Mouse (Mus musculus): ENCODE data around the gene Ccr6. TPM values are rescaled to one million over a fixed set of nuclear protein-coding genes. Genes with fewer than 3 reads are reported as not detected.
"Not testable (repeated sequence)": the region's sequence is repeated elsewhere in the genome, so short reads cannot be mapped to it uniquely, and the experiment has no call there.

The Ccr6 gene
- total RNA-seq, 4 experiments from 2014 or later = 1.00 TPM; not detected in 3

DNA sequence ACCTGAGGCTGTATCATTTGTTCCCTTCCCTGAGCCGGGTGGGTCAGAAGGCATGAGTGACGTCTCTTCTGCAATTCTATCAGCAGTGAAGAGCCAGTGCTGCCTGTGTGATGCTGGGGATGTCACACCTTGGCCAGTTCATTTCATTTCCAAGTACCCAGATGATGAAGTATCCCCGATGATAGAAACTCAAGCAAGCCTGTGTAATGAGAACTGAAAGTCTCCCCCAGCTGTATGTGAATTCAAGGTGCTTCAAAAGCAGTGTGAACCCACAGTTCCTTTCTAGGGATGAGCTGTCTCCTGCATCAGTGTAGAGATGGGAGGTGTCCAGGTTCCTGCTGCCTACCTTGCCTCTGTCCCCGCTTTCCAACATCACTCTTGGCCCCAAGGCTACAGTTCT is 1.3 kb upstream of the Ccr6 start:
- DNase-seq = no peak

DNA sequence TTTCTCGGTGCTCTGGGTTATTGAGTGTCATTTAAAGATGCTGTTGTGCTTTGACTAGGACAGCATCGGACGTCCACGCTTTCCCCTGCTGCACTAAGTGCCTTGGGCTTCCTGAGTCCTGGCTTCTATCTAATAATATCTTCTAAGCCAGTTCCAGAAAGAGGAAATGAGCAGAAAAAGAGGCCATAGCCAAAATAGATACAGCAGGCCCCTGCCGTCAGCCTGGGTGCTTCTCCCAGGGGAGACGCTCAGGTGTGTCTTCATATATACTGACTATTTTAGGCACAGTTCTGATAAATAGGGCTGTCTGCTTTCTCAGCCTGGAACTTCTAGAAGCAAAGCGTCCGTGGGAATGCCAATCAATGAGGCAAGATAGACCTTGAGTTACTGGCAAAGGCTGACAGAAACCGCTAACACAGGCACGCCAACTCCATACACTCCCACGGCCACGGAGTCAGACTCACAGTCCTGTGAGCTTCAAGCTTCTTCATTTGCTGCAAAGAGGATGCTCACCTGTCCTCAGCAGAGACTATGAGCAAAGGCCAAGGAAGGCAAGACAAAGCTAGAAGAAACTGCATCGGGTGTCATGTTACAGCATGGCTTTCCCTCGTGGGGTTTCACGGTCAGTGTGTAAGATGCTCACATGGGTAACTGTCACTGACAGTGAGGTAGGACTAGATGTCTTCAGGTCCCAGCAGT is 2.3 kb downstream of the Ccr6 start:
- DNase-seq = no peak

DNA sequence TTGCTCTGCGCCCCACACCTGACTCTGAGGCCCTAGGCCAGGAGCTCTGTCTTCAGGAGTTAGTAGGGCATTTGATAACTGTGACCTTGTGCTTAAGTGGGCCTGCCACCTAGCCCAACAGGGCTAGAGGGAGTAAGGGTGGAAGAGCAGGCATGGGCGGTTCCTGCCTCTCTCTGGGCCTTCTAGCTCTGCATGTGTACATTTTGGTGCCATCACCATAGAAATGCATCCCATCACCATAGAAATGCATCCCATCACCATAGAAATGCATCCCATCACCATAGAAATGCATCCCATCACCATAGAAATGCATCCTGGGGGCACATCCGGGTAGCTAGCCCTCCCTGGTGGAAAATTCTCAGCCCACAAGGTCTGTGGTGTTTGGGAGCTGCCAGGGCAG is 3.7 kb downstream of the Ccr6 start:
- DNase-seq = no peak

DNA sequence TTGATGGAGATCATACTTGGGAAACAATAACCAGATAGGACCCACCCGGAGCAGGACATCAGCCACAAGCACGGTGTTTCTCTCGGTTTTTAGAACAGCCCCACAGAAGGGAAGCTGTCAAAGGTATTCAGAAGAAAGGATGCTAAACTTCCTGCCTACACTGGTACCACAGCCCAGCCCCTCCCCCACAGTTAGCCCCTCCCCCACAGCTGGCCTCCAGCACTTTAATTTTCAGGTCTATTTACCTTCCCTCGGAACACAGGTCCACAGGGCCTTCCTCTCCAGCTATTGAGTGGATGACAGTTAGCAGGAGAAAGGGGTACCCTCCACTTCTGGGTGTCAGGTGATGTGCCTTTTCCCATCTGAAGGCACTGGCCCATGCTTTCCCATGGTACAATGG is 4.7 kb downstream of the Ccr6 start:
- no peak for DNase-seq

DNA sequence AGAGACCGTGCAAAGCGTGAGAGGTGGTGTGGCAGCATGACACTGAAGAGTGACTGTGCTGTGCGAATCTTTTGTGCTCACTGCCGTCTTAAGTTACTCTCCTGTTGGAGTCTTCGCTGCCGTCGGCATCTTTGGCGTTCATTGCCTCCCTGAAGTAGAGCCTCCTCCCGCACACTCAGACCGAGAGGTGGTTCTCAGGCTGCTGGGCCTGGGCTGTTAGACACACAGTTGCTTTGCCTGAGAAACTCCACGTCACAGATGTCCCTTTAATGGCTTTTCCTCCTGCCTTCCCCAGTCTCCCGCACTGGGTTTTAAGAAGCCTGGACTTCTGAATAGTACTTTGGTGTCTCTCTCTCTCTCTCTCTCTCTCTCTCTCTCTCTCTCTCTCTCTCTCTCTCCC is 5.8 kb downstream of the Ccr6 start:
- DNase-seq = no peak

DNA sequence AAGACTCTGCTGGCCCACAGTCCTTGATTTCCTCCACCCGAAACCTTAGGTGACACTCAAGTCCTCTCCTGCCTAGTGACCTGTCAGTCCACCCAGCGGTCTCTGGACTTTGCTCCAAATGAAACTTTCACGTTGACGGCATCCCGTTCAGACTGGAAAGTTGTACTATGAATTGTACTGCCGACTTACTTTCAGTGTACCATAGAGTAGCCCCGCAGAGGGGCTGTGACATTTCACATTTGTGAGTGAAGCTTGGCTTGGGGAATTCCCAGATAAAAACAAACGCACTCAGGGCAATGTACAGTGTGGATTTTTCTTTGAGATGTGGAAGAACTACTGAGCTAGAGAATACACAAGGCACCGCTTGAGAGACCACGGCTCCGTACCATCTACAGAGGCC is 6.3 kb downstream of the Ccr6 start:
- no peak for DNase-seq

DNA sequence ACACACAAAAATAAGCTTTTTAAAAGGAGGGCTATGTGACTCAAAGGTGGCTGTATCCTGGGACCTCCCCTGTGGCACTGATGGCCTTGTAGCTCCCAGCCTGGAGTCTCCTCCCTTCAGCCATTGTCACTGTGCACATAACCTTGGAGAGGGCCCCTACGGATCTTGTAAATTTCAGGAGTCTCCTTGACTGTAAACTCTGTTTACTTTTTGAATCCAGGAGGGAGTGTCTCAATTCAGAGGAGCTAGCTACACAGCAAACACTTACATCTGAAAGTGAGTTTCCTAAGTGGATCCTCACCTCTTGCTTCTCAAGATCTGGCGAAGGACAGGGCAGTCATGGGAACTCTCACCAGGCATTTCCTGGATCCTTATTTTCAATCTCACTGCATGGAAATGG is 8.3 kb downstream of the Ccr6 start:
- no peak for DNase-seq

DNA sequence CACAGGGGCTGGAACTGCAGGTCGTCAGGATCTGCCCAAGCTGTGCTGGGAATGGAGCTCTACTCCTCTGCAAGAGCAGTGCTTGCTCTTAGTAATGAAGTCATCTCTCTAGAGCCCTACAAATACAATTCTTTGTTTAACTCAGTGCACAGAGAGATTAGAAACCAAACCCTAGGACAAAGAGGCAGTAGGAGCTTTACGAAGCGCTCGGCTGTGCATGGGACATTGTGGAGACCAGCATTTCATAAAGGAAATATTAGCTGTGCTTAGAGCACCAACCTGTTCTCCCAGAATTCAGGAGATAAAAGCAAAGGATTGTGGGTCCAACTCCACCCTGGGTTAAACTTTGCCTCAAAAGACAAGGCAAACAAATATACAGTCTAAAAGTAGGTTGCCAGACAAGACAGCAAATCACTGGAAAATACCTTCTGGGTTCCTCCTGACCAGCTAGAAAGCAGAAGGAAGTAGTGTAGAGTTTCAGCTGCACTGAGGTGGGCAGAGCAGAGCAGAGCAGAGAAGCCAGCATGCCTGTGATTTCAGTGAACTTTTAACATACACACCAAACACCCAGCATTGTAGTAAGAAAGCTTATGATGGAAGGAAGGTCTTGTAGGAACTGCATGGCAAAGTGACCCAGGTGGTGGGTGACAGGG is 10.4 kb downstream of the Ccr6 start:
- DNase-seq = no peak

DNA sequence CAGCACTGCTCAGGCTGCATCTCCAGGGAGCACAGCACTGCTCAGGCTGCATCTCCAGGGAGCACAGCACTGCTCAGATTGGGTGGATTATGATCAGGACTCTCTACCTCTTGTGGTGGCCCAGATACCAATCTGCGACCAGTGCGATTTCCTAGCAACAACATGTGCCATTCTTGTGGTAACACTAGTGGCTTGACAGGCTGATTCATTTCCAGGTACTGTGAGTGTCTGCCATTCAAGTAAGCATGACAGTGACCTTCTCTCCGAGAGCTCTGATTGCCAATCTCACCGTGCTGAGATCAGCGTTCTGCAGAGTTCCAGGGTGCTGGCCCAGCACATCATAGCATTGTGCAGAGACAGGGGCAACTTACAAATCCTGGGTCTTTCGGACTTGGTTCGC is 15.9 kb downstream of the Ccr6 start:
- no peak for DNase-seq

DNA sequence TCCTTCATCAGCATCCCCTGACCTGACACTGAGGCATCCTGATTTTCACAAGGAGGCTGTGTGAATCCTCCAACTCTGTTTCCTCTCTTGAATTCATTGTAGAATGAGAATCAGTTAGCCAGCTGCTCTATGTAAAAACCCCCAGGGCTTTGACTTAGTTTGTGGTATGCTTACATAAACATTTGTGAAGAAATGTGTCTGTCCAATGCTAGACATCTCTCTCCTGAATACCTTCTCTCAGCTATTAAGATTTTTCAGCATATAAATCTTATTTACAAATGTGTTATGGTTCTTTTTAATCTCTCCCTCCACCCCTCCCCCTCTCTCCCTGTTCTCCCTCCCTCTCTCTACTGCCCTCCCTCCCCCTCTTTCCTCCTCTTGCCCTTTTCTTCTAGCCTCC is 18.4 kb downstream of the Ccr6 start:
- no peak for DNase-seq

DNA sequence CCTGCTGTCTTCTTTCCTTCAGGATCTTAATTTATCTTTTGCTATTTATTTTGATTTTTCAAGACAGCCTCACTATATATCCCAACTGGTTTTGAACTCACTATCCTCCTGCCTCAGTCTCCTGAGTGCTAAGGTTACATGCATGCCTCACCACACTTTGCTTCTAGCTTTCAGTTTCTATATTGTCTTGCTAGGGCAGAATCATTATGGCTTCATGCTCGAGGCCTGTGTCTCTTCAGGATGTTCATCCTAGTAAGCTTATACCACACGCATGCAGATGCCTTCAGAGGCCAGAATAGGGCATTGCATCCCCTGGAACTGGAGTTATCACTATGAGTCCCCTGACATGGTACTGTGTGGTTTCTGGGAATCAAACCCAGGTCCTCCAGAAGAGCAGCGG is 19.1 kb downstream of the Ccr6 start:
- no peak for DNase-seq

DNA sequence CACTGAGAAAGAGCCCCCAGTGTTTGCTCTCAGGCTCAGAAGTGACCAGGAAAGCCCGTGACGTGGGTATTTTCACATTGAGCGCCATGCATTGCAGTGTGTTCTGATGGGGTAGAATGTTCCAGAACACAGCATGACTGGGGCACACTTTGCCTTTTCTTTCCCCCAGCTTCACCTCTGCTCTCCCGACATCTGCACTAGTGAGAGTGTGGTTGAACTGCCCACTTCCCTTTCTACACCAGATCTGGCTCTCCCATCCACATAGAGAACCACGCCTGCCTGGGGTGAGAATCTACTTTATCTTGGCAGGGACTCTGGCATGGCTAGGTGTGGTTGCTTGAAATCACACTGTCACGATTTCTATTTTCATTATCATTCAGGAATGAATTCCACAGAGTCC is 19.7 kb downstream of the Ccr6 start:
- DNase-seq = no peak

DNA sequence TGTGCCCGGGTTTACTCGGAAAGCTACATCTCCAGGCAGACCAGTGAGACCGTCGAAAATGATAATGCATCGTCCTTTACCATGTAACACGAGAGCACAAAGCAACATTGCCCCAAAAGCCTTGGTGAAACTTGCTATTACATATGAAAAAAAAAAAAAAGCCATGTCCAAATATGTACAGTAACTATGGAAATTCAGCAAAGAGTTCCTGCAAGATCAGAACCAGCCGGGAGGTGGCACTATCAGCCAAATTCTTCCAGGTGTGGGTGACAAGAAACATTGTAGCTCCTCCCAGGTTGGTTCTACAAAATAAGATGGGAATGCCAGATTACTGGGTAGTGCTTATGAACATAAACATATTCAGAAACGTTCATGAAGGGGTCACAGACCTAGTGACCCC is 21.1 kb downstream of the Ccr6 start:
- DNase-seq = no peak

DNA sequence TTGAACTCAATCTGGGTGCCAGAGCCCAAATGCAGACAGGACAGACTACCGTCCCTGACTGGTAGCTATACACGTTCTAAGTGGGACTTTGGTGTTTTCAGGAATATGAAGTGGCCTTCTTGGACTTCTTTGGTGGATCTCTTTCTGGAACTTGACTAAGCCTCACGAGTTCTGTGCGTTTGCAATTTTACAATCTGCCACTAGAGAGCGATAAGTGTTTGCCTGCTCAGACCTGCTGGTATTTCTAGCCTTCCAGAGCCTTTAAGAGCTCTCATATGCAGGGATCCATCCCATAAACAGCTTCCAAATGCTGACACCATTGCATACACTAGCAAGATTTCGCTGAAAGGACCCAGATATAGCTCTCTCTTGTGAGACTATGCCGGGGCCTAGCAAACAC is 28.8 kb downstream of the Ccr6 start:
- DNase-seq = not testable (repeated sequence)

DNA sequence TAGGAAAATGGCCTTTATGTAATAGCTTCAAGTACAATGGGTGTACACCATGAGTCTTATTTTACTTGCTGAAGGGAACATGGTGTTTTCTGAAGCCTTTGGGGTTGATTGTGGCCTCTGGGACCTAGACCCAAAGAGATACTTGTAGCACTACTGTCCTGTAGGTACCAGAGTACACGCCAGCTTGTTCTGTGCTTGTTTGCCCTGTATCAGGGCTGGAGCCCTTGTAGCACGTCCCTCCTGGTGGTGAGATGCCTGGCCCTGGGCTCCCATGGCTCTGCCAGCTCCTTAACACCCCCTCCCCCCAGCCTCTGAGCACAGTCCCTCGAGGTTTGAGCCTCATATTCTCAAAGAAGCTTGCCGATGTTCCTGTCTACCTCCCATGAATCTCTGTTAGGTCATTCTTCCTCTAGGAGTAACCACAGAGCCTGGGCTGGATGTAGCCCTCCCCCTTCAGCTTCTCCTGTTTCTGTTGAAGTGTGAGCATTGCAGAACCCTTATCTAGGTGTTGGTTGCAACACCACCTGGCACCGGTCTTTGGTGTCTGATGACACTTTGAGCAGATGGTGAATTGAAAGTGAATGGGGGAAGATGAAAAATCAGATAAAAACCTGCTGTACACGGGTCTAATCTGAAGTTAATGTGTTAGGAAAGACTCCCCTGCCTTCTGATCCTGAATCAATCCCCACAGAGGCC is 36.4 kb downstream of the Ccr6 start:
- no peak for DNase-seq

DNA sequence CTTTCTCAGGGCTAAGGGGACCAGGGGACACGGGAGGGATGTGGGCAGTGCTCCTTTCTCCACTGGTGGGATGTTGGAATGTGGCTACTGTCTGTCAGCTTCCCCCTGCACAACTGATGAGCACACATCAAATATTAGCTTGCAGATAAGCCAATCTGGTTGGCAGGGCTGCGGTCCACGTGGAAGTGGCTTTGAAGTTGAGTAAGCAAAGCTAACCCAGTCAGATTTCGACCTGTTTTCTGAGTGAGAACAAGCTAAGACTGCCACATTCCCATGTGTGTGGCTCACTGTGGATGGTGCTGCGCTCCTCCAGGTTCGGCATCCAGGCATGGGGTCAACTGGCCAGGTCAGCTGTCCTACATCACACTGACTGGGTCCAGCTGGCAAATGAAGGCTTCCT is 37.1 kb downstream of the Ccr6 start:
- no peak for DNase-seq

DNA sequence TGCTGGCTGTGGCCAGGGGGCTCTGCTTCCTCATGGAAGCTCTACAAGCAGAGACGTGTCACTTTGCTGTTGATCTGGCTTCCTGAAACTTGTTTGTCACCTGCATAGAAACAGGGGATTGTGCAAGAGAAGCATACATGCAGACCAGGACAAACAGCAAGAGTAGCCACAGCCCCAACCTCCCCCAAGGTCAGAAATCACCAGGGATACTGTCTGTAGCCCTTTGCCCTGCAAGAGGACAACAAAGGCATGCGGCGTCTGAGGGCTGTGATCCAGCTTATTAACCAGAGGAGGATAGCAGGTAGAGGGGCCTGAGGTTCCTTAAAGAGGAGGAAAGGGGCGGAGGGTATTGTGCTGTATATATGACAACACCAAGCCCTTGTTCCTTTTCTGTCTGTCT is 40.2 kb downstream of the Ccr6 start:
- DNase-seq = no peak

DNA sequence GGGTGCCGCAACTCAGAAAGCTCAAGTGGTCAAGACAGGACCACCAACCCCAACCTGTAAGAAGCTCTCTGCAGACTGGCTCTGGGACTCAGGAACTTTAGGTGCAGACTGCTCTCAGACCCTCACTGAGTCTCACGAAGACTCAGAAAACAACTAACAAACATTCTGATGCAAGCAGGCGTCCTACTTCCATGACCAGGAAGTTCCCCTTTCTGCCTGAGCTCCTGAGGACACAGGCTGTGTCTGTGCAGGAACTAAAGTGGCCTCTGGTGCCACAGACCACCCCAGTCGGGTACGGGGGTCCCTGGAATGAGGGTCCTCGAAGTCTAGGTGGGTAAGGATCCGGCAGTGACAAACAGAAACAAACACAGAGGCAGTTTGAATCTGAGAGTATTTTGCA is 40.8 kb downstream of the Ccr6 start:
- DNase-seq = no peak

DNA sequence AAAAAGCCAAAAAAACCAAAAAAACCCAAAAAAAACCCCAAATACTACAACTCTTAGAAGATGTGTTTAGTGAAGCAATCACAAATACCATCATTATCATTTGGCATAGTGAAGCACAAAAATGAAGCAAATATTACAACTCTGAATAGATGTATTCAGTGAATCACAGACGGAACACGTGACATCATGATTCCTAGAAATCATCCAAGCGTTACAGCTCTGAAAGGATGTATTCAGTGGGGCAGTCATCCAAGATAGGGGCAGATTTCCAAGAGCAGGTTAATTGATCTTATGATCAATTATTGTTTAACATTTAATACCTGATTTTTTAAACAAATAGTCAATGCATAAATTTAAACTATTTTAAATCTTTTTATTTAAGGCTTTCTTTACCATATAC is 41.4 kb downstream of the Ccr6 start:
- DNase-seq = no peak

DNA sequence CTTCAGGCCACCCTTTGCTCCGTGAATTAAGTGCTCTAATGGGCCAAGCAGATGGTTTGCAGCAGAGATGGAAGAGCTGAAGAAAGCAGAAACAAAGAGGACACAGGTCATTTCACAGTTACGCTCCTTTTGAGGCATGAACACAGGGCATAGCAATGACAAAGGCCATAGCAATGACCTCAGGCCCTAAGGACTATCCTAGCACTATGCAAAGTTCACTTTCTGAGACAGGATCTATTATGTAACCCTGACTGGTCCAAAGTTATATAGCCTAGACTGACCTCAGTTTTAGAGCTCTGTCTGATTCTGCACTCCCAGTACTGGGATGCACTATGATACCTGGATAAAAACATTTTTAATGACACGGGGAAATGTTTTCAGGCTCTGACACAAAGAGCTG is 42.5 kb downstream of the Ccr6 start:
- DNase-seq = no peak

DNA sequence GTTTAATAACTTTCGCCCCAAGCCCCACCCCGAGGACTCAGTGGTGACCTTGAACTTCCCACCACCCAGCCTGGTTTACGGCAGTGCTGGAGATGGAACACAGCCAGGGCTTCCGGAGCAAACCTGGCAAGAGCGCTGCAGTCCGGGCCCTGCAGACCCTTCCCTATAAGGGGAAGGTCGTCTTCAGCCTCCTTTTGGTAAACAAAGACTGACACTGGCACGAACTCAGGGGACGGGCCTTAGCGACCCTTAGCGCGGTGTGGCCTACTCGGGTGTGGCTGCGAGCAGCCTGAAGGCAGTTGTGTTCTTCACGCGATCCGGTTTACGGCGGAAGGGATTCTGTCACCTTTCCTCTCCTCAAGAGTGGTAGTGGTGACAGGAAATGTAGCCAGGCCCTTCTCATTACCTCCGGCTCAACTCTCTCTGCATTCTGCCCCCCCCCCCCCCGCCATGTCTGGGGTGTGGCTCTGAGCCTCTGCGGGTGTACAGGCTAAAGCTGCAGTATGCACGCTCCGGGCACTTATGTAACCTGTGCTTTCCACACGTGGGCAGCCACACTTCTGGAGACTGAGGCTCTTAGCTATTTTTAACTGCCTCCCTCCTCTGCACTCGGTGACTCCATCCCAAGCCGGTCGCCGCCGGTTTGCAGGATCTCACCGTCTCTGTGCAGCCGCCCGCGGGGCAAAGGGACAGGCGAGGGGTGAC is 47.1 kb downstream of the Ccr6 start, which contains the start of gene Mpc1:
Gene Mpc1 (plus strand): TSS at position 84 of the 705 bp plus-strand sequence.
- peak; percentile 83 for DNase-seq

DNA sequence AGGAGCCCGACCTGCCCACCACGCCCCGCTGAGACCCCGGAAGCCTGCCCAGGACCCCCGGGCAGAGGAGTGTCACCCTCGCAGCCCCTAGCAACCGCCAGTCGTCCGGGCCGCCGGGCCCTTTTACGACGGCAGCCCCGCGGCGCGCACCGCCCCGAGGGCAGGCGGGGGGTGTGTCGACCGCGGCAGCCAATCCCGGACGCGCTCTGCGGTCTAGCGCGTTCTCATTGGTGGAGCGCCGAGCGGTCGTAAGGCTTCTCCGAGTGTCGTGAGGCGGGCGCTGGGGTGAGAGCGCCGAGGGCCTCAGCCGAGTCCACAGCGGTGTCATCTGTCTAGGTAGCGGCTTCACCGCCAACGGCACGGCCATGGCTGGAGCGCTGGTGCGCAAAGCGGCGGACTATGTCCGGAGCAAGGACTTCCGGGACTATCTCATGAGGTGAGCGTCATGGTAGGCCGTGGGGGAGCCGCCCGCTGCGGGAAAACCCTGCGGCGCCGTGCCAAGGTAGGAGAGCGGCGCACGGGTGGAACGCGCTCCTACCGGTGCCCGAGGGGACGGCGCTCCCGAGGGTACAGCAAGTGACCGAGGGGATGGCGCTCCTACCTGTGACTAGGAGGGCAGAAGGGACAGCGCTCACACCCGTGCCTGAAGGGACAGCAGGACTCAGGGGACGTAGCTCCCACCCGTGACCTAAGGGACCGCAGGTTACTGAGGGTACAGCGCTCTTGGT is 47.8 kb downstream of the Ccr6 start:
- peak; percentile 95 for DNase-seq

DNA sequence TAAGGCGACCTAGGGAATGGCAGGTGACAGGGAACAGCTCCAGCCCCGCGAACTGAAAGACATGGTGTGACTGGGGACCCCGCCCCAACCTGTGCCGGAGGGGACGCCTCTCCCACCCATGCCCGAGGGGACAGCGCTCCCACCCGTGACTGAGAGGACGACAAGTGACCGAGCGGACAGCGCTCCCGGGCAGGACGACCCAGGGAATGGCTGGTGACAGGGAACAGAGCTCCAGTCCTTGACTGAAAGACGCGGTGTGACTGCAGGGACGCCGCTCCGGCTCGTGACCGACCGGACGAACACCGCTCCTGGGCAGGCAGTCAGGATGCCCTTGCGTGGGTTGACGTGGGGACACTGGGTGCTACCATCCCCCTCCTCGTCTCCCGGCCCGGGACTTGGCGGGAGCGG is 48.4 kb downstream of the Ccr6 start:
- peak; percentile 46 for DNase-seq
